ENCODE assay signal across 32 mouse cellular contexts in the genomic region with DNA sequence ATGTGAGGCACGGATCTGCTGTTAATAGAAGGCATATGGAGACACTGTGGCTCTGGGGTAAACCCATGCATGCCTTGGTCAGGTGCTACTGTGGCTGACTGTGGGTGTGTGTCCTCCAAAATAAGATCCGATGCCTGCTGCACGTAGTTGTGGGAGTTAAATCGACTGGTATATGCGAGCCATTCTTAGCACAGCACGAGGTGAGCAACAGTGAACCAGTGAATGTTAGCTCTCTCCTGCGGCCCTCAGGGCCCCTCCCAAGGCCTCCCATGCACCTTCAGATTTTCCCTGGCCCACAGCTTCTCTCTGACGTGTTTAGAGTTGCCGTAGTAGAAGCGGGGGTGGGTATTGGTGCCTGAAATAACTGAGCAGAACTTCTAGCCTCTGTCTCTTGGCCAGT. TPM values are rescaled to one million over a fixed set of nuclear protein-coding genes. Genes with fewer than 3 reads are reported as not detected.
A peak's percentile ranks its signal among the peaks of the same experiment; 100 is the strongest.
DNase-seq lines count a peak whose midpoint lies in the region; ATAC-seq and TF ChIP-seq lines count a peak whose summit lies in the region.
"Had no signal": no experiment of that assay in that cellular context is flagged by ENCODE, and none has a peak within 500 bp of the region (broad histone marks: within the 10 kb centered on the region; RNA-seq: fewer than 3 reads in every experiment).

No protein-coding gene starts in this region.

- H3K4me3 ChIP-seq in heart, embryonic 10.5 days, result no peak overlapping the region
- H3K4me3 ChIP-seq in midbrain, postnatal 0 days (ENCODE audit: low read depth, low read length), result no peak overlapping the region
- H3K4me3 ChIP-seq: embryonic facial prominence, embryonic 12.5 days; heart, embryonic 15.5 days; hindbrain, embryonic 12.5 days; liver, embryonic 12.5 days; myocyte; neural tube, embryonic 12.5 days had no signal

- intact Hi-C loops in left cerebral cortex, postnatal 14 days (cut with DNase I), result no loop called here

- peaks cover 74% of the 10 kb centered on the region for H3K36me3 ChIP-seq in heart, embryonic 10.5 days
- peaks cover 43% of the 10 kb centered on the region for H3K36me3 ChIP-seq in midbrain, postnatal 0 days (ENCODE audit: insufficient read depth, low read length)

- no peaks in the 10 kb centered on the region for H3K27me3 ChIP-seq in heart, embryonic 10.5 days (ENCODE audit: insufficient read depth, poor library complexity, severe bottlenecking)
- H3K27me3 ChIP-seq in midbrain, postnatal 0 days (ENCODE audit: insufficient read depth, low read length), result no peaks in the 10 kb centered on the region
- H3K27me3 ChIP-seq: embryonic facial prominence, embryonic 12.5 days; heart, embryonic 15.5 days; hindbrain, embryonic 12.5 days; liver, embryonic 12.5 days; neural tube, embryonic 12.5 days had no signal

- no peak overlapping the region for H3K9ac ChIP-seq in midbrain, postnatal 0 days (replicated peaks; ENCODE audit: low read length, poor library complexity, severe bottlenecking)
- H3K9ac ChIP-seq: embryonic facial prominence, embryonic 12.5 days; heart, embryonic 15.5 days; hindbrain, embryonic 12.5 days; liver, embryonic 12.5 days; liver, postnatal 0 days; neural tube, embryonic 12.5 days had no signal

- no peak for ATAC-seq in cerebellum, adult (ENCODE audit: insufficient number of reproducible peaks, low FRiP score, low TSS enrichment)
- ATAC-seq in midbrain, postnatal 0 days (ENCODE audit: low FRiP score), result no peak
- ATAC-seq: forebrain, embryonic 14.5 days; hindbrain, postnatal 0 days; intestine, embryonic 16.5 days; liver, embryonic 12.5 days; liver, postnatal 0 days; midbrain, embryonic 16.5 days had no signal

- DNase-seq in heart, adult 11 months, result peak; percentile 87
- DNase-seq in heart, embryonic 10.5 days (ENCODE audit: low spot score), result no peak
- peak; percentile 54 to 64 for DNase-seq in right cerebral cortex, adult 2 months (ENCODE audit: low spot score in 2 of 2)
- DNase-seq in right cerebral cortex, postnatal 4 days, result no peak
- DNase-seq in left cerebral cortex, postnatal 14 days (ENCODE audit: low spot score in 2 of 2), result peak; percentile 29 to 64
- peak; percentile 45 to 75 for DNase-seq in right cerebral cortex, postnatal 36 days (ENCODE audit: low spot score in 2 of 2)
- no peak for DNase-seq in midbrain, postnatal 0 days (ENCODE audit: low spot score)
- DNase-seq: adrenal gland, adult 8-10 months; B cell, adult 2 months; cerebellum, adult 11 months; cerebellum, adult 9-10 months; embryo, embryonic 11 days; heart, postnatal 36 days; kidney, adult 8-10 months; kidney, postnatal 4 days; layer of hippocampus, postnatal 36 days; liver, postnatal 0 days; lung, postnatal 36 days had no signal

- H3K4me2 ChIP-seq in midbrain, postnatal 0 days (ENCODE audit: low read depth, low read length, poor library complexity, severe bottlenecking), result no peak overlapping the region
- H3K4me2 ChIP-seq: embryonic facial prominence, embryonic 12.5 days; heart, embryonic 15.5 days; hindbrain, embryonic 12.5 days; liver, embryonic 12.5 days; midbrain, embryonic 11.5 days; neural tube, embryonic 12.5 days had no signal

- H3K27ac ChIP-seq in heart, embryonic 10.5 days, result no peak overlapping the region
- H3K27ac ChIP-seq in midbrain, postnatal 0 days (ENCODE audit: low read depth, low read length), result no peak overlapping the region
- H3K27ac ChIP-seq: embryonic facial prominence, embryonic 12.5 days; heart, embryonic 15.5 days; hindbrain, embryonic 12.5 days; hindbrain, postnatal 0 days; kidney, postnatal 0 days; liver, embryonic 12.5 days; neural tube, embryonic 12.5 days had no signal

- peaks cover 26% of the 10 kb centered on the region for H3K4me1 ChIP-seq in heart, embryonic 10.5 days
- no peaks in the 10 kb centered on the region for H3K4me1 ChIP-seq in midbrain, postnatal 0 days (ENCODE audit: insufficient read depth, low read length)
- H3K4me1 ChIP-seq: hindbrain, embryonic 12.5 days had no signal

- no peak for TF ChIP-seq CTCF in midbrain, postnatal 0 days (IDR thresholded peaks at IDR 0.05)

- no peaks in the 10 kb centered on the region for H3K9me3 ChIP-seq in heart, embryonic 10.5 days
- no peaks in the 10 kb centered on the region for H3K9me3 ChIP-seq in midbrain, postnatal 0 days (ENCODE audit: low read length)
- H3K9me3 ChIP-seq: embryonic facial prominence, embryonic 12.5 days; heart, embryonic 15.5 days; hindbrain, embryonic 12.5 days; liver, embryonic 12.5 days; neural tube, embryonic 12.5 days had no signal

- WGBS in heart, embryonic 10.5 days, result 86% methylated on average over 10 of the region's 10 CpGs
- 93% methylated on average over 10 of the region's 10 CpGs for WGBS in midbrain, postnatal 0 days

RNA-seq across cellular contexts. Expression of a gene that starts 8.9 kb away (rescaled TPM):
- 150 and 166 TPM in 2 replicates for polyA plus RNA-seq in heart, embryonic 10.5 days (2016; fragmentation: Nextera tagmentation; extraction: Ambion mirVana)
- total RNA-seq in left cerebral cortex, postnatal 14 days (2021), result 10 to 100 TPM; 79.0 to 83.1 TPM
- total RNA-seq in midbrain, postnatal 0 days (2014; rRNA removed), result 63.7 and 84.4 TPM in 2 replicates
- 173 and 175 TPM in 2 replicates for polyA plus RNA-seq in midbrain, postnatal 0 days (2015; fragmentation: Nextera tagmentation; extraction: Ambion mirVana)

RNA-seq across cellular contexts. Expression of a gene that starts 24.4 kb away (rescaled TPM):
- polyA plus RNA-seq in heart, embryonic 10.5 days (2016; fragmentation: Nextera tagmentation; extraction: Ambion mirVana), result 5.1 and 7.3 TPM in 2 replicates
- total RNA-seq in left cerebral cortex, postnatal 14 days (2021), result 10 to 100 TPM; 22.8 to 23.7 TPM
- 55.6 and 68.4 TPM in 2 replicates for total RNA-seq in midbrain, postnatal 0 days (2014; rRNA removed)
- 103 and 104 TPM in 2 replicates for polyA plus RNA-seq in midbrain, postnatal 0 days (2015; fragmentation: Nextera tagmentation; extraction: Ambion mirVana)
- total RNA-seq: megakaryocyte, adult 5-6 weeks had no signal

RNA-seq across cellular contexts. Expression of a gene that starts 33.7 kb away (rescaled TPM):
- 39.9 and 41.6 TPM in 2 replicates for polyA plus RNA-seq in heart, embryonic 10.5 days (2016; fragmentation: Nextera tagmentation; extraction: Ambion mirVana)
- 10 to 100 TPM; 13.4 to 15.9 TPM for total RNA-seq in left cerebral cortex, postnatal 14 days (2021)
- 8.9 and 13.3 TPM in 2 replicates for total RNA-seq in midbrain, postnatal 0 days (2014; rRNA removed)
- polyA plus RNA-seq in midbrain, postnatal 0 days (2015; fragmentation: Nextera tagmentation; extraction: Ambion mirVana), result 16.7 and 18.2 TPM in 2 replicates

RNA-seq across cellular contexts. Expression of a gene that starts 41.2 kb away (rescaled TPM):
- 32.3 and 34.9 TPM in 2 replicates for polyA plus RNA-seq in heart, embryonic 10.5 days (2016; fragmentation: Nextera tagmentation; extraction: Ambion mirVana)
- total RNA-seq in left cerebral cortex, postnatal 14 days (2021), result 100 to 1,000 TPM in 1 of 2 experiments, 10 to 100 TPM in 1; 95.4 to 106 TPM
- 72.3 and 82.2 TPM in 2 replicates for total RNA-seq in midbrain, postnatal 0 days (2014; rRNA removed)
- polyA plus RNA-seq in midbrain, postnatal 0 days (2015; fragmentation: Nextera tagmentation; extraction: Ambion mirVana), result 25.9 TPM in 2 replicates

Comparison
In these comparisons a context has a peak if more than half of its experiments do, and no peak if none do; other contexts are left out.
1. DNase-seq: peak in heart, adult 11 months (single experiment), right cerebral cortex, adult 2 months (2 of 2), left cerebral cortex, postnatal 14 days (2 of 2) and right cerebral cortex, postnatal 36 days (2 of 2); none in heart, embryonic 10.5 days (single experiment), right cerebral cortex, postnatal 4 days (single experiment) and midbrain, postnatal 0 days (single experiment).